Mouse (Mus musculus) MEL (cell line): Measurements from ENCODE around the gene Accsl. TPM values are rescaled to one million over a fixed set of nuclear protein-coding genes. Genes with fewer than 3 reads are reported as not detected.

Experiments used
- DNase-seq: peaks from one replicate; pipeline ENCODE4 v3.0.0; 2011; ENCODE audit warnings: low read depth, low spot score
- H3K27ac ChIP-seq: 2 replicates; pipeline ENCODE4 v1.5.1; 2012; ENCODE audit warnings: low read depth, mild to moderate bottlenecking, control low read depth, low read length, moderate library complexity; ENCODE audit not compliant: control insufficient read depth
- H3K27me3 ChIP-seq, 2 experiments: fragments of 150-350 bp in 1 of 2; sonication (generic) in 1 of 2; 2 replicates each; pipeline ENCODE4 v1.6.1; 2012; ENCODE audit warnings: low read length in 2 of 2, mild to moderate bottlenecking in 2 of 2, improper control_type of control experiment in 1 of 2, moderate library complexity in 1 of 2; ENCODE audit not compliant: insufficient read depth in 2 of 2, control insufficient read depth in 1 of 2
- H3K36me3 ChIP-seq, 2 experiments: 2 replicates each; pipeline ENCODE4 v1.6.1; 2012 to 2014; ENCODE audit warnings: low read length in 2 of 2, improper control_type of control experiment in 1 of 2, inconsistent platforms in 1 of 2, mild to moderate bottlenecking in 1 of 2; ENCODE audit not compliant: insufficient read depth in 2 of 2, control insufficient read depth in 1 of 2
- H3K4me1 ChIP-seq, 2 experiments: fragments of 150-350 bp in 1 of 2; sonication (generic) in 1 of 2; 2 replicates each; pipeline ENCODE4 v1.6.1; 2012; ENCODE audit warnings: low read length in 2 of 2, improper control_type of control experiment in 1 of 2, mild to moderate bottlenecking in 1 of 2; ENCODE audit not compliant: insufficient read depth in 2 of 2, control insufficient read depth in 1 of 2
- H3K4me3 ChIP-seq, 2 experiments: fragments of 150-350 bp in 1 of 2; sonication (generic) in 1 of 2; 2 replicates each; pipeline ENCODE4 v1.5.1; 2012; ENCODE audit warnings: low read depth in 2 of 2, low read length in 2 of 2, mild to moderate bottlenecking in 2 of 2, moderate library complexity in 2 of 2, control low read depth in 1 of 2, improper control_type of control experiment in 1 of 2; ENCODE audit not compliant: control insufficient read depth in 1 of 2, insufficient read depth in 1 of 2
- H3K79me2 ChIP-seq: 2 replicates; pipeline ENCODE4 v1.6.1; 2012; ENCODE audit warnings: mild to moderate bottlenecking, low read length, moderate library complexity; ENCODE audit not compliant: control insufficient read depth, poor library complexity, insufficient read depth
- H3K9ac ChIP-seq: 2 replicates; pipeline ENCODE4 v1.6.1; 2012; ENCODE audit warnings: low read depth, mild to moderate bottlenecking, control low read depth, low read length, moderate library complexity; ENCODE audit not compliant: control insufficient read depth, poor library complexity, severe bottlenecking
- H3K9me3 ChIP-seq: fragments of 150-350 bp; sonication (generic); replicated peaks from 2 replicates; pipeline ENCODE4 v1.6.1; 2012; ENCODE audit warnings: mild to moderate bottlenecking, low read length, improper control_type of control experiment, moderate library complexity; ENCODE audit not compliant: insufficient read depth
- CTCF ChIP-seq, 3 experiments: IDR thresholded peaks in 2 of 3; conservative IDR thresholded peaks in 1 of 3; 2 replicates each; pipeline ENCODE4 v1.5.1; 2011 to 2012; ENCODE audit warnings: low read length in 3 of 3, low read depth in 2 of 3, mild to moderate bottlenecking in 2 of 3, improper control_type of control experiment in 1 of 3, inconsistent platforms in 1 of 3, mixed read lengths in 1 of 3, moderate library complexity in 1 of 3; ENCODE audit not compliant: control insufficient read depth in 1 of 3, insufficient read depth in 1 of 3, poor library complexity in 1 of 3, severe bottlenecking in 1 of 3
- E2F4 ChIP-seq: IDR thresholded peaks from 2 replicates; pipeline ENCODE4 v1.6.1; 2011; ENCODE audit warnings: low read depth, low read length, improper control_type of control experiment, borderline replicate concordance
- ELF1 ChIP-seq: IDR thresholded peaks from 2 replicates; pipeline ENCODE4 v1.6.1; 2014; ENCODE audit warnings: low read depth, mild to moderate bottlenecking, inconsistent platforms, low read length, improper control_type of control experiment, moderate library complexity
- ETS1 ChIP-seq: IDR thresholded peaks from 2 replicates; pipeline ENCODE4 v1.6.1; 2012; ENCODE audit warnings: low read depth, mild to moderate bottlenecking, inconsistent platforms, low read length, improper control_type of control experiment, moderate library complexity
- GATA1 ChIP-seq: IDR thresholded peaks from 2 replicates; pipeline ENCODE4 v1.6.1; 2011; ENCODE audit warnings: low read depth, low read length, improper control_type of control experiment
- HCFC1 ChIP-seq: IDR thresholded peaks from 2 replicates; pipeline ENCODE4 v1.6.1; 2012; ENCODE audit warnings: low read depth, mild to moderate bottlenecking, inconsistent platforms, low read length, improper control_type of control experiment, moderate library complexity
- MAFK ChIP-seq: IDR thresholded peaks from 2 replicates; pipeline ENCODE4 v1.6.1; 2011; ENCODE audit warnings: low read depth, mild to moderate bottlenecking, low read length, improper control_type of control experiment, borderline replicate concordance
- MAX ChIP-seq: IDR thresholded peaks from 2 replicates; pipeline ENCODE4 v1.6.1; 2011; ENCODE audit warnings: low read length, improper control_type of control experiment
- MEF2A ChIP-seq: IDR thresholded peaks from 2 replicates; pipeline ENCODE4 v1.6.1; 2014; ENCODE audit warnings: low read depth, mild to moderate bottlenecking, inconsistent platforms, low read length, improper control_type of control experiment; ENCODE audit not compliant: poor library complexity, insufficient replicate concordance, severe bottlenecking; ENCODE audit errors: extremely low read depth
- NELFE ChIP-seq: IDR thresholded peaks from 2 replicates; pipeline ENCODE4 v1.6.1; 2011; ENCODE audit warnings: low read depth, low read length, improper control_type of control experiment
- POLR2A ChIP-seq, 2 experiments: IDR thresholded peaks; 2 replicates each; pipeline ENCODE4 v1.6.1; 2011 to 2012; ENCODE audit warnings: low read length in 2 of 2, mild to moderate bottlenecking in 2 of 2, control low read depth in 1 of 2, improper control_type of control experiment in 1 of 2, low read depth in 1 of 2, moderate library complexity in 1 of 2; ENCODE audit not compliant: control insufficient read depth in 1 of 2, insufficient read depth in 1 of 2, poor library complexity in 1 of 2
- POLR2AphosphoS5 ChIP-seq: IDR thresholded peaks from 2 replicates; pipeline ENCODE4 v1.6.1; 2012; ENCODE audit warnings: low read depth, borderline replicate concordance, mild to moderate bottlenecking, inconsistent platforms, low read length, moderate library complexity, mixed read lengths
- RAD21 ChIP-seq: IDR thresholded peaks from 2 replicates; pipeline ENCODE4 v1.6.1; 2011; ENCODE audit warnings: mild to moderate bottlenecking, low read depth, low read length, improper control_type of control experiment
- RCOR1 ChIP-seq: IDR thresholded peaks from 2 replicates; pipeline ENCODE4 v1.6.1; 2012; ENCODE audit warnings: low read depth, mild to moderate bottlenecking, inconsistent platforms, low read length, improper control_type of control experiment
- SMC3 ChIP-seq: IDR thresholded peaks from 2 replicates; pipeline ENCODE4 v1.6.1; 2011; ENCODE audit warnings: low read depth, low read length, improper control_type of control experiment
- TBP ChIP-seq: IDR thresholded peaks from 2 replicates; pipeline ENCODE4 v1.8.0; 2011; ENCODE audit warnings: low read depth, low read length, improper control_type of control experiment
- TCF12 ChIP-seq: IDR thresholded peaks from 2 replicates; pipeline ENCODE4 v1.6.1; 2014; ENCODE audit warnings: low read depth, mild to moderate bottlenecking, inconsistent platforms, low read length, improper control_type of control experiment, moderate library complexity
- USF1 ChIP-seq: IDR thresholded peaks from 2 replicates; pipeline ENCODE4 v1.6.1; 2014; ENCODE audit warnings: low read depth, mild to moderate bottlenecking, inconsistent platforms, low read length, improper control_type of control experiment, moderate library complexity
- ZC3H11A ChIP-seq: IDR thresholded peaks from 2 replicates; pipeline ENCODE4 v1.6.1; 2012; ENCODE audit warnings: low read depth, mild to moderate bottlenecking, inconsistent platforms, low read length, improper control_type of control experiment
- ZMIZ1 ChIP-seq: IDR thresholded peaks from 2 replicates; pipeline ENCODE4 v1.6.1; 2012; ENCODE audit warnings: low read depth, mild to moderate bottlenecking, inconsistent platforms, low read length, improper control_type of control experiment, moderate library complexity
- polyA plus RNA-seq, 2 experiments: library from polyadenylated mRNA; stranded (reverse) in 1 of 2; unstranded in 1 of 2; fragments of >175 nt in 1 of 2; fragments of >200 nt in 1 of 2; gene quantifications; 2 replicates each; pipeline versions ENCODE4 v1.2.1 to v1.2.4; 2012; ENCODE audit warnings: low replicate concordance in 2 of 2, low read depth in 1 of 2; ENCODE audit not compliant: insufficient read length in 2 of 2, insufficient read depth in 1 of 2, missing spikeins in 1 of 2
- total RNA-seq: library from RNA; depleted of rRNA; stranded (reverse); fragments of 300-350 nt; gene quantifications from 2 replicates; pipeline ENCODE4 v1.2.3, GENCODE M21; 2012

Gene Accsl
- total and polyA plus RNA-seq, 3 experiments, result not detected

- H3K27me3 ChIP-seq, result peaks cover 11 to 21% of the 10 kb centered on the region in 2 experiments
Observed at GRCm38 (mm10) chr2:93871411-93871925, 2.5 kb upstream of the Accsl start.

GRCm38 (mm10) chr2:93870842-93871241, 1.9 kb upstream of the Accsl start:
- no peak for TF ChIP-seq MAFK
- TF ChIP-seq POLR2AphosphoS5, result no peak
- no peak for TF ChIP-seq ETS1
- no peak for TF ChIP-seq USF1
- no peak for TF ChIP-seq MEF2A
- no peak for TF ChIP-seq TBP
- no peak for TF ChIP-seq NELFE
- peak; percentile 55 to 73 (median 56) for TF ChIP-seq CTCF (IDR thresholded peaks at IDR 0.05 in 2 of 3, conservative IDR thresholded peaks at IDR 0.05 in 1 of 3; ENCODE audit: control insufficient read depth in 1 of 3, insufficient read depth in 1 of 3, low read depth in 2 of 3, low read length in 3 of 3, poor library complexity in 1 of 3, severe bottlenecking in 1 of 3)
- TF ChIP-seq ZC3H11A, result peak; percentile 24; the same call in 1 of the 2 replicates
- no peak for TF ChIP-seq GATA1
- TF ChIP-seq ELF1, result no peak
- no peak for TF ChIP-seq POLR2A (IDR thresholded peaks at IDR 0.05; ENCODE audit: control insufficient read depth in 1 of 2, insufficient read depth in 1 of 2, low read depth in 1 of 2, low read length in 2 of 2, poor library complexity in 1 of 2)
- no peak for TF ChIP-seq TCF12
- TF ChIP-seq ZMIZ1, result no peak
- no peak for TF ChIP-seq RCOR1
- no peak for TF ChIP-seq E2F4
- peak; percentile 53 for TF ChIP-seq SMC3
- no peak for TF ChIP-seq HCFC1
- peak; percentile 71 for TF ChIP-seq RAD21
- Histone ChIP-seq H3K4me3 (no peak overlapping the region), H3K36me3 (no peaks in the 10 kb centered on the region), H3K79me2 (no peaks in the 10 kb centered on the region), H3K9ac (no peak overlapping the region), H3K27ac (no peak overlapping the region), H3K9me3 (no peaks in the 10 kb centered on the region), H3K27me3 (peaks cover 15 to 24% of the 10 kb centered on the region in 2 experiments), H3K4me1 (no peaks in the 10 kb centered on the region)
- peak; percentile 57 for DNase-seq

More at GRCm38 (mm10) chr2:93871411-93871925, 2.5 kb upstream of the Accsl start:
- no peaks in the 10 kb centered on the region for H3K4me1 ChIP-seq
- H3K9ac ChIP-seq, result no peak overlapping the region
- H3K36me3 ChIP-seq, result no peaks in the 10 kb centered on the region
- H3K4me3 ChIP-seq, result no peak overlapping the region
- TF ChIP-seq MAX (no peak), SMC3 (no peak)
- no peaks in the 10 kb centered on the region for H3K79me2 ChIP-seq
- DNase-seq, result no peak
- no peak overlapping the region for H3K27ac ChIP-seq
- H3K9me3 ChIP-seq, result no peaks in the 10 kb centered on the region
